Mouse (Mus musculus) liver, embryonic 15.5 days (tissue): ENCODE measurements around the gene Gm38394. TPM values are rescaled to one million over a fixed set of nuclear protein-coding genes. Genes with fewer than 3 reads are reported as not detected.

Source experiments
- polyA plus RNA-seq: library from polyadenylated mRNA; unstranded; fragments of >200 nt; fragmentation: Nextera tagmentation; extraction: Ambion mirVana; gene quantifications from 2 replicates; pipeline ENCODE4 v1.2.1, GENCODE M21; 2015

Gene Gm38394
- polyA plus RNA-seq, 1 experiment from 2014 or later = 1.3 TPM

Other genes with a start within 250 kb of the Gm38394 start
- gene Sox13, start 236.9 kb downstream of the Gm38394 start, polyA plus RNA-seq = 1.6 and 1.9 TPM in 2 replicates
- gene Snrpe, start 51.0 kb downstream of the Gm38394 start, polyA plus RNA-seq = 292 and 335 TPM in 2 replicates
- gene Zbed6, start 433 bp downstream of the Gm38394 start, polyA plus RNA-seq = not detected in 2 replicates
- gene Lax1, start 28.8 kb upstream of the Gm38394 start, polyA plus RNA-seq = 0.58 and 0.70 TPM in 2 replicates
- 37.6 and 40.1 TPM in 2 replicates for gene Atp2b4, start 139.7 kb upstream of the Gm38394 start, polyA plus RNA-seq
- gene Optc, start 246.7 kb upstream of the Gm38394 start, polyA plus RNA-seq = 0.08 and 0.13 TPM in 2 replicates